Mouse (Mus musculus) layer of hippocampus, postnatal 14 days (tissue): ENCODE measurements around the gene Parp6. TPM values are rescaled to one million over a fixed set of nuclear protein-coding genes. Genes with fewer than 3 reads are reported as not detected.

Source experiments
- DNase-seq, 2 experiments: peaks; one replicate each; pipeline ENCODE4 v3.0.0; 2021 to 2022; ENCODE audit warnings: low spot score in 2 of 2, mixed read lengths in 1 of 2
- total RNA-seq, 2 experiments: library from RNA; stranded (reverse); gene quantifications; 2 replicates each; pipeline ENCODE4 v1.2.3; 2021

Gene Parp6
- total RNA-seq, 2 experiments from 2014 or later: 155 to 171 TPM

GRCm38 (mm10) chr9:59678313-59678712, 61.2 kb downstream of the Parp6 start:
- DNase-seq: no peak

DNA sequence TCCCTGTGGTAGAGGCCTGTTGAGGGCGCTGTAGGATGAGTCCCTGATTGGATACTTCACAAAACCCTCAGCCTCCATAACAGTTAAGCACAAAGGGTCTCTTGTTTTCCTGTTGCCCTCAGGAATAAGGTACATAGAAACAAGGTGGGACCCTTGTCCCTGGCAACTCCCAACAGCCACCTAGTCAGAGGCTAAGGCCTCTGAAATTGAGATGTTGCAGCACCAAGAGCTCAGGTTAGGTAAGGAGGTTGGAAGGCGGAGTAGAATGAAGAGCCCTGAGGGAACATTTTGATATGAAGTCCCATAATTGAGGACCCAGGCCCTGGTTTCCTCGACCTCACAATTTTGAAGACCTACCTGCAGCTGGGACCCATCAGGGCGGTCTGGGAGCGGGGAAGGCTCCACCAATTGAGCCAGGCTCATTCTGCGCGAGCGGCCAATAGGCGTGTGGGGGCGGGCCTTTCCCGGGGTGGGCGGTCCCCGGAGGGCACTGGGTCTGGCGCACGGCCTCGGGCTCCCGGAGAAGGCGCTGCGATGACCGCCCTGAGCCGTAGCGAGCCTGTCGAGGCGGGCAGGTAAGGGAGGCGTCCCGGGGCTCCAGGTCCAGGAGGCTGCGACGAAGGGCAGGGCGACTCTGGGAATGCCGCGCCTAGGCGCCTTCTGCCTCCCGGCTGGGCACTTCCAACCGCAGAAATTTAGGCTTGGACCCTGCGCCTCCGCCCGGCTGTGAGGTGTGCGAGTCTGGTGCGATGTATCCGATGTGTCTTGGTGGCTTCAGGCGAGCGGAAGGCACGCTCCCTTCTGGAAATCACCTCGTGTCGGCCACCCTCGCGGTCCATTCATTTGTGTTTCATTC, 62.8 kb downstream of the Parp6 start, which contains the start of gene Gramd2:
Gramd2 (plus strand) TSS at position 467 of the 856 bp plus-strand sequence.
- DNase-seq: peak; percentile 60 to 73

DNA sequence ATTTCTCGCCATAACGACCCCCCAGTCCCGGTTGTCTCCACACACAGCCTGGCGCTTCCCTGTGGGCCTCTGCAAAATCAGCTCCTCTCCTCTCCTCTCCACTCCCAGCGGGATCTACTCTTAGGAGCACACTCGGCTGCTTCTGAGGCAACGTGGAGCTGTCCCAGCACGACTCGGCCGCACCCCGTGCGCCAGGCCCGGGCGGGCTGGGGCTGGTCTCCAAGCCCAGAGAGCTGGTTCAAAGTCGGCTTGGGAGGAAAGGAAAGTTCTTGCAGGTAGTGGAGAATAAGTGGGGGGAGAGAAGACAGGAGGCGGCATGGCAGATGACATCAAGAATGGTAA, 63.4 kb downstream of the Parp6 start:
- no peak for DNase-seq

DNA sequence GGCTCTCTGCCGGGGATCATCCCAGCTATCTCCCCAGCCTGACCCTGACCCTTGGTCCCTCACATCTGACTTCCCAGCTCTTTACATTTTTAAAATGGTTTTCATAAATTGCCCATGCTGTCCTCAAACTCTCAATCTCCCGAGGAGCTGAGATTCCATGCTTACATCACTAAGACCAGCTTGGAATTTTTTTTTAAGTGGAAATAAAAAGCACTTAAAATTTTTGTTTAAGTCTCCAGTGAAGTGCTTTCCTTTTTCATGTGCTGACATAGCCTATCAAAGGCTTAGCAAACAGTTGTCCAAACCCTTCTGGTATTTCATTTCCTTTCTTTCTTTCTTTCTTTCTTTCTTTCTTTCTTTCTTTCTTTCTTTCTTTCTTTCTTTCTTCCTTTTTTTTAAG, 66.9 kb downstream of the Parp6 start:
- no peak for DNase-seq

DNA sequence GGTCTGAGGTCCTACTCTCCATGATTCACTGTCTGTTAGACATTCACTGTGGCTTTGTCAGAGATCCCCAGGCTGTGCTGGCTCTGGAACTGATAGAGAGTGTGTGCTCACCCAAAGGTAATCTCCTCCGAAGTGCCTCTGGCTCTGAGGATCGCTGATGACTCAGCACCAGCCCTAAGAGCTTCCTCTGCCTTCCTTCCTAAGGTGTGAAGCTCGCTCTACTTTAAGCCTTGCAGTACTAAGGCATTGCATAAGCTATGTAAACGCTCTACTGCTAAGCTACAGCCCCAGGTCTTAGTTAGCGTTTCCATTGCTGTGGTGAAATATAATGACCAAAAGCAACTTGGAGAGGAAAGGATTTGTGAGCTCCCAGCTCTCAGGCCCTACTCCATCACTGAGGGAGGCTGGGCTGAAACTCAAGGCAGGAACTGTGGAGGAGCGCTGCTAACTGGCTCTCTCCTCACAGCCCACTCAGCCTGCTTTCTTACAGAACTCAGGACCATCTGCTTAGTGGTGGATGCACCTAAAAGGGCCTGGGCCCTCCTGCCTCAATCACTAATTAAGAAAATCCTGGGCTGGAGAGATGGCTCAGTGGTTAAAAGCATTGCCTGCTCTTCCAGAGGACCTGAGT, 70.4 kb downstream of the Parp6 start:
- no peak for DNase-seq

DNA sequence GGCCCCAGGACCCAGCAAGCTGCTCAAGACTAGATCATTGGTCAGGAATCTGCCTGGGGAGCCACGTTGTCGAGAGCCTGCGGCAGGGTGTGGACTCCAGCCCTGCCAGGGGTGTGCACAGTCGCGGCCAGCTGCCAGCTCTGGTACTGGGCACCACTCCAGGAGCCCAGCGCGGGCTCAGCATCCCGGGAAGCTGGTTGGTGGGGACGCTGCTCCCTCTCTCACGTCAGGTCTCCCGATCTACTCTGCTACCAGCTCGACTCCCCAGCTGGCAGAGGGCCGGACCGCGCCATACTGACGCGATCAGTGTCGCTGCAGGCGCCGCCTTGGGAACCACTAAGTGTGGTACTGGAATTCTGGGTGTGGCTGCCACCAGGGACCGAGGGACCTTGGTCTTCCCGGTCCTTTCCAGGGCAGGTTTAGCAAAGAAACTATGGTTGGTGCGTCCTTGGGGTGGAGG, 74.6 kb downstream of the Parp6 start:
- peak; percentile 85 for DNase-seq

- DNase-seq: peak; percentile 37 to 50
These were observed 75.1 kb downstream of the Parp6 start for GRCm38 (mm10) chr9:59692145-59692544.

DNA sequence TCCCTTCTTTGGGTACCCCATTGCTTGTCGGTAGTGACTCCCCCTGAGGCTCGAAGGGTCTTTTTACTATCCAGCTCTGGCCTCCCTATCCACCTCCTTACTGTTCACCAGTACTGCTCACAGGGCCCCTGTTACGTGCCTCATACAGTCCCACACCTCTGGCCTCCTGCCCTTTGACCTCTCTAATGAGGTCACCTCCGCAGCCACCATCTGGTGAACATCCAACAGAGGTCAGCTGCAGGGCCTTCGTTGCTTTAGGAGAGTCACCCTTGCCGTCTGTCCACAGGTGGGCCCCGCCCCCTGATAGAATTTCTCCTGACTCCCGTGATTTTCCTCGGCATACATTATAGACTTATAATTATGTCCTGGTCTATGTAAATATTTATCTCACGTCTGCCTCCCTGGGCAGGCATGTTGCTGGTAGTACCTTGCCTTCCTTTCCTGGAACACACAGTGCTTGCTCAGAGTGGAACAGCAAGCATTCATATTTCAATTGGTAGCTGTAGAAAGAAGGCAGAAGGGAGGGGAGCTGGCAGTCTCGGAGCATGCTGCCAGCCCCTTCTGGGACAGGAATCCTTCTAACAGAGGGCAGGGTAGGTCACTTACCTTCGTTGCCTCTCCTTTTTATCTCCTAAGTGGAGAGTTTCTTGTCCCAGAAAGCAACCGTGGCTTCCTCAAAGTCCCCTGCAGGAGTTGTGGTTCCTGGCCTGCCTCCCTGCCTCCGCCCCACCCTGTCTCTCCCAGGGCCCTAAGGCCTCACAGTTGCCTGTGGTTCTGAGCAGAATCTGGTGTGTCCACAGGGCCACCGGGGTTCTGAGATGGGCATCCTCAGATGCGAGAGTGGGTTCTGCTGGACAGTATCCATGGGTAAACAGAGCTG, 77.7 kb downstream of the Parp6 start:
- DNase-seq: no peak

DNA sequence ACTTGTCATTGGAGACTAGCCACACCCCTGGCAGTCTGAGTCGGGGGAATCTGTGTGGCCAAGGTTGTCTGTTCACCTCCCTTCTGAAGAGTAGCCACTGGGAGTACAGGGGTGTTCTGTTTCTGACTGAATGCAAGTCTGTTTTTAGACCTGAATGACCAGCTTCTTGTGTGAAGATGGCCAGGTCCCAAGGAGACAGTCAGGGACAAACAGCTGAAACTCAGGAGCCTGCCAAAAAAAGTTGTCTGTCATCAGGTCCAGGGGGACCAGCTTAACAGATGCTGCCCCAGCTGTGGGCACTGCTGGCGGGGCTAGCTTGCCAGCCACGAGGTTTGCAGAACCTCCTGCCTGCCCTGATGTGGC, 78.3 kb downstream of the Parp6 start:
- DNase-seq: peak in 1 of 2 experiments; percentile 32

- DNase-seq: no peak
These were observed 79.3 kb downstream of the Parp6 start for GRCm38 (mm10) chr9:59696381-59696780.

Other genes starting within 250 kb of the Parp6 start
- 10 to 100 TPM; 91.1 to 93.3 TPM for gene Arih1, start 130.7 kb upstream of the Parp6 start, total RNA-seq
- 10 to 100 TPM; 32.6 to 39.1 TPM for gene Hexa, start 77.7 kb upstream of the Parp6 start, total RNA-seq
- gene Tmem202, start 77.4 kb upstream of the Parp6 start, total RNA-seq: 1 to 10 TPM; 2.4 to 2.7 TPM
- 10 to 100 TPM; 26.7 to 33.8 TPM for gene Celf6, start 39.4 kb upstream of the Parp6 start, total RNA-seq
- 100 to 1,000 TPM; 944 to 962 TPM for gene Pkm, start 39.1 kb downstream of the Parp6 start, total RNA-seq
- gene Gramd2, start 62.9 kb downstream of the Parp6 start, total RNA-seq: 1 to 10 TPM; 6.9 to 7.4 TPM
- gene Senp8, start 133.4 kb downstream of the Parp6 start, total RNA-seq: 1 to 10 TPM; 6.3 to 8.7 TPM
- gene Myo9a, start 133.6 kb downstream of the Parp6 start, total RNA-seq: 10 to 100 TPM; 61.0 to 65.7 TPM